Mouse (Mus musculus) thymus, postnatal 14 days (tissue): ENCODE measurements at regions not wholly inside any gene's neighbourhood (a gene's known extent, or its start where the extent isn't known, plus 50 kb on each side); places are given as distances from the start of the nearest gene placed in this dataset.

ENCODE experiments used
- DNase-seq: peaks from one replicate; pipeline ENCODE4 v3.0.0; 2021

GRCm38 (mm10) chr13:42244240-42245086 lies 56.8 kb upstream of the Edn1 start:
- DNase-seq, result peak; percentile 20

DNA sequence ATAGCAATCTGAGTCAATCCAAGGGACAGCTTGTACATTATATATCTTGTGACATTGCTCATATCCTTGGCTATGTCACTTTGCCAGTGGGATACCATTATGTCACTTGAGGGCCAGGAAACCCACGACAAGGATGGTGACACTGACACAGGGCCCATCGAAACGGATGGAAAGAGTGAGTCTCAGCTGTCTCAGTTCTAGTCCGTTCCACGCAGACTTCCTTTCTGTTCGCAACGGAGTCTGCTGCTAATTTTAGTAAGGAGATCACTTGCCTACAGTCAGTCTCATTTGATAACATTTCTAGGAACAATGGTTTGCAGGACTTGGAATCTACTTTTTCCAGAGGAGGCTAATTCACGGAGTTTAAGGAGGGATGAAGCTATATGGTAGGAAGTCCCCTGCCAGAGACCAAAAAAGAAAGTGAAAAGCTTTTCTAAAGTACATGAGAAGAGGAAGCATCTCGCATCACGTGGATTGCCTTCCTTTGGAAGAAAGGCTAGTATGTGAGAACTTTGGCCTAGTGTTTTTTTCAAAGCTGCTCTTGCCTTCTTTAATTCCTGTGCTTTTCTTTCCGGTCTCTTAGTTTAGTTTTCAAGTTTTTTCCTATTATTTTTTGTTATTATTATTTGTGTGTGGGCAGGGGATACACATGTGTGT lies 55.4 kb upstream of the Edn1 start:
- peak; percentile 9 for DNase-seq
